Mouse (Mus musculus): ENCODE measurements around the gene Bpifb1. TPM values are rescaled to one million over a fixed set of nuclear protein-coding genes. Genes with fewer than 3 reads are reported as not detected.

Gene Bpifb1
- polyA plus RNA-seq, 1 experiment from 2014 or later: 0.13 TPM

- WGBS (ENCODE audit: insufficient replicate concordance): 68% methylated on average over 3 of the region's 3 CpGs
- Histone ChIP-seq H3K9me3 (replicated peaks) (no peaks in the 10 kb centered on the region), H3K4me3 (no peak overlapping the region), H3K9ac (no peak overlapping the region), H3K4me1 (no peaks in the 10 kb centered on the region), H3K36me3 (no peaks in the 10 kb centered on the region), H3K4me2 (no peak overlapping the region), H3K27ac (no peak overlapping the region), H3K27me3 (replicated peaks) (no peaks in the 10 kb centered on the region)
- ATAC-seq: no peak
These were observed 4.9 kb upstream of the Bpifb1 start for GRCm38 (mm10) chr2:154185748-154186147.

- 29% methylated on average over 5 of the region's 5 CpGs for WGBS (ENCODE audit: insufficient replicate concordance)
- ATAC-seq: no peak
- no peaks in the 10 kb centered on the region for H3K36me3 ChIP-seq
These were observed 3.1 kb upstream of the Bpifb1 start for GRCm38 (mm10) chr2:154187468-154187867.

GRCm38 (mm10) chr2:154189877-154190434 lies 662 bp upstream of the Bpifb1 start:
- H3K27ac ChIP-seq: no peak overlapping the region
- H3K4me2 ChIP-seq: no peak overlapping the region
- no peaks in the 10 kb centered on the region for H3K9me3 ChIP-seq (replicated peaks)
- H3K4me1 ChIP-seq: no peaks in the 10 kb centered on the region
- no peaks in the 10 kb centered on the region for H3K36me3 ChIP-seq
- no peaks in the 10 kb centered on the region for H3K27me3 ChIP-seq (replicated peaks)
- H3K9ac ChIP-seq: no peak overlapping the region
- 56% methylated on average over 7 of the region's 7 CpGs for WGBS (ENCODE audit: insufficient replicate concordance)
- no peak for ATAC-seq
- H3K4me3 ChIP-seq: no peak overlapping the region

More at GRCm38 (mm10) chr2:154187468-154187867, 3.1 kb upstream of the Bpifb1 start:
- no peak overlapping the region for H3K4me2 ChIP-seq
- no peaks in the 10 kb centered on the region for H3K9me3 ChIP-seq (replicated peaks)
- H3K4me3 ChIP-seq: no peak overlapping the region
- no peak overlapping the region for H3K9ac ChIP-seq
- no peaks in the 10 kb centered on the region for H3K4me1 ChIP-seq
- H3K27ac ChIP-seq: no peak overlapping the region
- H3K27me3 ChIP-seq (replicated peaks): no peaks in the 10 kb centered on the region

- Histone ChIP-seq H3K4me1 (no peaks in the 10 kb centered on the region), H3K36me3 (no peaks in the 10 kb centered on the region), H3K9ac (no peak overlapping the region), H3K4me3 (no peak overlapping the region), H3K27me3 (replicated peaks) (no peaks in the 10 kb centered on the region), H3K9me3 (replicated peaks) (no peaks in the 10 kb centered on the region), H3K27ac (no peak overlapping the region), H3K4me2 (no peak overlapping the region)
- no peak for ATAC-seq
- 56% methylated on average over 2 of the region's 2 CpGs for WGBS (ENCODE audit: insufficient replicate concordance)
These were observed 1.5 kb downstream of the Bpifb1 start for GRCm38 (mm10) chr2:154192141-154192540.

GRCm38 (mm10) chr2:154193071-154193470 lies 2.5 kb downstream of the Bpifb1 start:
- H3K27ac ChIP-seq: no peak overlapping the region
- H3K4me3 ChIP-seq: no peak overlapping the region
- H3K4me1 ChIP-seq: no peaks in the 10 kb centered on the region
- H3K27me3 ChIP-seq (replicated peaks): no peaks in the 10 kb centered on the region
- ATAC-seq: no peak
- H3K9me3 ChIP-seq (replicated peaks): no peaks in the 10 kb centered on the region
- H3K36me3 ChIP-seq: no peaks in the 10 kb centered on the region
- WGBS (ENCODE audit: insufficient replicate concordance): 77% methylated on average over 4 of the region's 4 CpGs
- no peak overlapping the region for H3K9ac ChIP-seq
- H3K4me2 ChIP-seq: no peak overlapping the region

- no peaks in the 10 kb centered on the region for H3K27me3 ChIP-seq (replicated peaks)
- no peaks in the 10 kb centered on the region for H3K9me3 ChIP-seq (replicated peaks)
- no peak overlapping the region for H3K4me3 ChIP-seq
- H3K4me2 ChIP-seq: no peak overlapping the region
- H3K27ac ChIP-seq: no peak overlapping the region
- no peaks in the 10 kb centered on the region for H3K36me3 ChIP-seq
- WGBS (ENCODE audit: insufficient replicate concordance): 55% methylated on average over 5 of the region's 5 CpGs
- H3K4me1 ChIP-seq: no peaks in the 10 kb centered on the region
- no peak overlapping the region for H3K9ac ChIP-seq
- ATAC-seq: no peak
These were observed 3.4 kb downstream of the Bpifb1 start for GRCm38 (mm10) chr2:154193994-154194504.

- Histone ChIP-seq H3K9me3 (replicated peaks) (no peaks in the 10 kb centered on the region), H3K36me3 (no peaks in the 10 kb centered on the region), H3K27ac (no peak overlapping the region), H3K27me3 (replicated peaks) (no peaks in the 10 kb centered on the region), H3K4me3 (no peak overlapping the region), H3K4me1 (no peaks in the 10 kb centered on the region), H3K9ac (no peak overlapping the region), H3K4me2 (no peak overlapping the region)
- no peak for ATAC-seq
- WGBS (ENCODE audit: insufficient replicate concordance): 74% methylated on average over 9 of the region's 9 CpGs
These were observed 6.4 kb downstream of the Bpifb1 start for GRCm38 (mm10) chr2:154197036-154197435.

GRCm38 (mm10) chr2:154204630-154205029 lies 14.0 kb downstream of the Bpifb1 start:
- Histone ChIP-seq H3K9ac (no peak overlapping the region), H3K4me2 (no peak overlapping the region), H3K36me3 (no peaks in the 10 kb centered on the region), H3K4me3 (no peak overlapping the region), H3K27ac (no peak overlapping the region), H3K27me3 (replicated peaks) (no peaks in the 10 kb centered on the region), H3K4me1 (no peaks in the 10 kb centered on the region), H3K9me3 (replicated peaks) (no peaks in the 10 kb centered on the region)
- 70% methylated on average over 4 of the region's 4 CpGs for WGBS (ENCODE audit: insufficient replicate concordance)
- ATAC-seq: no peak

- Histone ChIP-seq H3K4me2 (no peak overlapping the region), H3K9me3 (replicated peaks) (no peaks in the 10 kb centered on the region), H3K4me1 (no peaks in the 10 kb centered on the region), H3K27ac (no peak overlapping the region), H3K9ac (no peak overlapping the region), H3K4me3 (no peak overlapping the region), H3K27me3 (replicated peaks) (no peaks in the 10 kb centered on the region), H3K36me3 (no peaks in the 10 kb centered on the region)
- WGBS (ENCODE audit: insufficient replicate concordance): 47% methylated on average over 7 of the region's 7 CpGs
- ATAC-seq: no peak
These were observed 16.3 kb downstream of the Bpifb1 start for GRCm38 (mm10) chr2:154206908-154207307.

- Histone ChIP-seq H3K4me1 (no peaks in the 10 kb centered on the region), H3K4me3 (no peak overlapping the region), H3K36me3 (no peaks in the 10 kb centered on the region), H3K27me3 (replicated peaks) (no peaks in the 10 kb centered on the region), H3K27ac (no peak overlapping the region), H3K4me2 (no peak overlapping the region), H3K9me3 (replicated peaks) (no peaks in the 10 kb centered on the region), H3K9ac (no peak overlapping the region)
- ATAC-seq: no peak
- WGBS (ENCODE audit: insufficient replicate concordance): 16% methylated on average over 3 of the region's 3 CpGs
These were observed 18.5 kb downstream of the Bpifb1 start for GRCm38 (mm10) chr2:154209112-154209511.

GRCm38 (mm10) chr2:154211121-154211520 lies 20.5 kb downstream of the Bpifb1 start:
- Histone ChIP-seq H3K4me3 (no peak overlapping the region), H3K4me1 (no peaks in the 10 kb centered on the region), H3K36me3 (no peaks in the 10 kb centered on the region), H3K9me3 (replicated peaks) (no peaks in the 10 kb centered on the region), H3K9ac (no peak overlapping the region), H3K4me2 (no peak overlapping the region), H3K27ac (no peak overlapping the region), H3K27me3 (replicated peaks) (no peaks in the 10 kb centered on the region)
- WGBS (ENCODE audit: insufficient replicate concordance): 72% methylated on average over 1 of the region's 1 CpGs
- no peak for ATAC-seq

- 75% methylated on average over 4 of the region's 4 CpGs for WGBS (ENCODE audit: insufficient replicate concordance)
- no peaks in the 10 kb centered on the region for H3K27me3 ChIP-seq (replicated peaks)
- H3K27ac ChIP-seq: no peak overlapping the region
- ATAC-seq: no peak
- no peaks in the 10 kb centered on the region for H3K9me3 ChIP-seq (replicated peaks)
- H3K4me2 ChIP-seq: no peak overlapping the region
- no peak overlapping the region for H3K9ac ChIP-seq
- H3K4me3 ChIP-seq: no peak overlapping the region
- H3K4me1 ChIP-seq: no peaks in the 10 kb centered on the region
- no peaks in the 10 kb centered on the region for H3K36me3 ChIP-seq
These were observed 21.3 kb downstream of the Bpifb1 start for GRCm38 (mm10) chr2:154211881-154212280.

- no peaks in the 10 kb centered on the region for H3K4me1 ChIP-seq
- no peaks in the 10 kb centered on the region for H3K27me3 ChIP-seq (replicated peaks)
- 13% methylated on average over 5 of the region's 5 CpGs for WGBS (ENCODE audit: insufficient replicate concordance)
- no peaks in the 10 kb centered on the region for H3K36me3 ChIP-seq
- H3K4me3 ChIP-seq: no peak overlapping the region
- H3K4me2 ChIP-seq: no peak overlapping the region
- no peaks in the 10 kb centered on the region for H3K9me3 ChIP-seq (replicated peaks)
- ATAC-seq: no peak
- H3K9ac ChIP-seq: no peak overlapping the region
- no peak overlapping the region for H3K27ac ChIP-seq
These were observed 24.6 kb downstream of the Bpifb1 start for GRCm38 (mm10) chr2:154215191-154215590.
